Mouse (Mus musculus) neural tube, embryonic 13.5 days (tissue): Measurements from ENCODE around the gene Kat6b. TPM values are rescaled to one million over a fixed set of nuclear protein-coding genes. Genes with fewer than 3 reads are reported as not detected.

Source experiments
- ATAC-seq: fragments of 200-750 bp; cut with Nextera tagmentation; 2 replicates; pipeline ENCODE4 v1.8.0; 2017; ENCODE audit warnings: low read depth, mild to moderate bottlenecking, moderate TSS enrichment, moderate library complexity
- H3K27ac ChIP-seq: fragments of 300-500 bp; sonication (generic); replicated peaks from 2 replicates; pipeline ENCODE4 v1.5.1; 2015; ENCODE audit warnings: moderate library complexity, mild to moderate bottlenecking, inconsistent platforms
- H3K27me3 ChIP-seq: fragments of 300-500 bp; sonication (generic); 2 replicates; pipeline ENCODE4 v1.6.1; 2015; ENCODE audit warnings: mild to moderate bottlenecking, inconsistent platforms
- H3K36me3 ChIP-seq: fragments of 300-500 bp; sonication (generic); 2 replicates; pipeline ENCODE4 v1.6.1; 2015; ENCODE audit warnings: mild to moderate bottlenecking, inconsistent platforms
- H3K4me1 ChIP-seq: fragments of 300-500 bp; sonication (generic); replicated peaks from 2 replicates; pipeline ENCODE4 v1.6.1; 2015; ENCODE audit warnings: inconsistent platforms
- H3K4me2 ChIP-seq: fragments of 300-500 bp; sonication (generic); 2 replicates; pipeline ENCODE4 v1.6.1; 2015; ENCODE audit warnings: inconsistent platforms, mild to moderate bottlenecking, moderate library complexity
- H3K4me3 ChIP-seq: fragments of 300-500 bp; sonication (generic); 2 replicates; pipeline ENCODE4 v1.5.1; 2015; ENCODE audit warnings: mild to moderate bottlenecking, inconsistent platforms
- H3K9ac ChIP-seq: fragments of 300-500 bp; sonication (generic); 2 replicates; pipeline ENCODE4 v1.6.1; 2015; ENCODE audit warnings: moderate library complexity, mild to moderate bottlenecking, inconsistent platforms
- H3K9me3 ChIP-seq: fragments of 300-500 bp; sonication (generic); 2 replicates; pipeline ENCODE4 v1.6.1; 2016; ENCODE audit warnings: inconsistent platforms
- WGBS: fragments of 180-500 bp; shearing (Covaris S2); methylation state at CpG from one replicate; pipeline ENCODE4 v1.1.7; 2015; 5-methylcytosine and 5-hydroxymethylcytosine counted together
- polyA plus RNA-seq: library from polyadenylated mRNA; unstranded; fragments of >200 nt; fragmentation: Nextera tagmentation; extraction: Ambion mirVana; gene quantifications from 2 replicates; pipeline ENCODE4 v1.2.1, GENCODE M21; 2015

Kat6b gene
- polyA plus RNA-seq, 1 experiment from 2014 or later, result 19.6 TPM

DNA sequence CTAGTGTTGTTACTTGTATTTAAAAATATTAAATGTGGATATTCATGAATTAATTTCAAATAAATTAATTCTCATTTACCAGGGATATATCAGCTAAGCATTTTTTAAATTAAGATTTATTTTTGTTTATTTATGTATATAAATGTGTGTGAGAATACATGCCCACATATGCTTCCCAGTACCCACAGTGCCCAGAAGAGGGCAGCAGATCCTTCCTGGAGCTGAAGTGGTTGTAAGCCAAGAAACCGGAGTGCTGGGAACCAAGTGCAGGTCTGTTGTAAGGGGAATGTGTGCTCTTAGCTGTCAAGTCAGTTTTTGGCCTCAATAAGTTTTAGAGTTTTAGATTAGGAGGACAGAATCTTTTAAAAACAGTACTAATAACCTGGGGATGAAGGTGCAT lies 110.9 kb downstream of the Kat6b start:
- no peak for ATAC-seq
- H3K27ac ChIP-seq, result no peak overlapping the region
- peaks cover 3% of the 10 kb centered on the region; the same call in 1 of the 2 replicates for H3K9me3 ChIP-seq
- no peak overlapping the region for H3K4me3 ChIP-seq
- WGBS, result 94% methylated on average over 1 of the region's 1 CpGs
- H3K36me3 ChIP-seq, result peaks cover 2% of the 10 kb centered on the region; the same call in 1 of the 2 replicates
- no peak overlapping the region for H3K4me2 ChIP-seq
- peaks cover 4% of the 10 kb centered on the region for H3K4me1 ChIP-seq
- no peaks in the 10 kb centered on the region for H3K27me3 ChIP-seq
- H3K9ac ChIP-seq, result no peak overlapping the region

- Histone ChIP-seq H3K4me1 (no peaks in the 10 kb centered on the region), H3K9ac (no peak overlapping the region), H3K27me3 (no peaks in the 10 kb centered on the region), H3K9me3 (peaks cover 3% of the 10 kb centered on the region; the same call in 1 of the 2 replicates), H3K4me2 (no peak overlapping the region), H3K4me3 (no peak overlapping the region), H3K27ac (no peak overlapping the region), H3K36me3 (peaks cover 2% of the 10 kb centered on the region; the same call in 1 of the 2 replicates)
- ATAC-seq, result no peak
- 90% methylated on average over 8 of the region's 8 CpGs for WGBS
These were observed 111.9 kb downstream of the Kat6b start for GRCm38 (mm10) chr14:21592985-21593750.

- H3K36me3 ChIP-seq, result peaks cover 2% of the 10 kb centered on the region; the same call in 1 of the 2 replicates
- H3K4me3 ChIP-seq, result no peak overlapping the region
- H3K9me3 ChIP-seq, result no peaks in the 10 kb centered on the region
- peak; percentile 60 for ATAC-seq
- H3K4me2 ChIP-seq, result 0 out of 2 replicates have a peak overlapping the region, but pooled peaks have one; percentile 3
- H3K4me1 ChIP-seq, result peaks cover 36% of the 10 kb centered on the region
- whole genome bisulfite sequencing, result 34% methylated on average over 9 of the region's 9 CpGs
- peak overlapping the region; percentile 81 for H3K27ac ChIP-seq
- no peaks in the 10 kb centered on the region for H3K27me3 ChIP-seq
- H3K9ac ChIP-seq, result no peak overlapping the region
These were observed 118.4 kb downstream of the Kat6b start for GRCm38 (mm10) chr14:21599446-21600173.

GRCm38 (mm10) chr14:21600174-21600566 lies 118.9 kb downstream of the Kat6b start:
- no peak overlapping the region for H3K4me3 ChIP-seq
- H3K9me3 ChIP-seq, result no peaks in the 10 kb centered on the region
- 31% methylated on average over 5 of the region's 5 CpGs for WGBS
- H3K27me3 ChIP-seq, result no peaks in the 10 kb centered on the region
- peak overlapping the region; percentile 81 for H3K27ac ChIP-seq
- H3K36me3 ChIP-seq, result peaks cover 2% of the 10 kb centered on the region; the same call in 1 of the 2 replicates
- H3K9ac ChIP-seq, result no peak overlapping the region
- H3K4me1 ChIP-seq, result peaks cover 36% of the 10 kb centered on the region
- peak; percentile 68 for ATAC-seq
- 0 out of 2 replicates have a peak overlapping the region, but pooled peaks have one; percentile 3 for H3K4me2 ChIP-seq

DNA sequence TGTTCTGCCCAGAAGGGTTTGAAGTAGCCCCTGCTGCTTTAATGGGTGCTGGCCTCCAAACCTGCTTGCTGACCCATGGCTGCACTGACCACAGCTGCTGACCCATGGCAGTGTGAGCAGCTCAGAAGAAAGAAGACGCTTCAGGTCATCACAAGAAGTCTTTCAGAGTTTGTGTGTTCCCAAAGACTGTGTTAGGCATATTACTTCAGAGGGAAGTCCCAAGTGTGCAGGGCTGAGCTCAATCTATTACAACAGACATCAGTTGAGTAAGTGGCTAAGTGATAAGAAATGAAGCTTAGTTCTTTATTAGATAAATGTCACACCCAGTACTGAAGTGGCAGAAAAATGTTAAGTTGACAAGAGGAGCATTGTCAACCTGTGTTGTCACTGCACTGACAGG lies 119.4 kb downstream of the Kat6b start:
- Histone ChIP-seq H3K4me2 (0 out of 2 replicates have a peak overlapping the region, but pooled peaks have one; percentile 3), H3K9ac (no peak overlapping the region), H3K27me3 (no peaks in the 10 kb centered on the region), H3K9me3 (no peaks in the 10 kb centered on the region), H3K4me3 (no peak overlapping the region), H3K36me3 (peaks cover 2% of the 10 kb centered on the region; the same call in 1 of the 2 replicates), H3K4me1 (peaks cover 36% of the 10 kb centered on the region), H3K27ac (peak overlapping the region; percentile 81)
- no peak for ATAC-seq
- WGBS, result 65% methylated on average over 1 of the region's 1 CpGs

- Histone ChIP-seq H3K27ac (no peak overlapping the region; the same call in 1 of the 2 replicates), H3K9me3 (no peaks in the 10 kb centered on the region), H3K36me3 (no peaks in the 10 kb centered on the region), H3K4me2 (no peak overlapping the region), H3K27me3 (no peaks in the 10 kb centered on the region), H3K4me1 (peaks cover 38% of the 10 kb centered on the region), H3K4me3 (no peak overlapping the region), H3K9ac (no peak overlapping the region)
- 87% methylated on average over 12 of the region's 12 CpGs for WGBS
- ATAC-seq, result no peak
These were observed 120.9 kb downstream of the Kat6b start for GRCm38 (mm10) chr14:21602166-21602565.

- Histone ChIP-seq H3K4me2 (no peak overlapping the region), H3K27ac (no peak overlapping the region), H3K9ac (no peak overlapping the region), H3K4me3 (no peak overlapping the region), H3K4me1 (peaks cover 46% of the 10 kb centered on the region), H3K36me3 (no peaks in the 10 kb centered on the region), H3K27me3 (no peaks in the 10 kb centered on the region), H3K9me3 (no peaks in the 10 kb centered on the region)
- 79% methylated on average over 4 of the region's 4 CpGs for WGBS
- ATAC-seq, result no peak
These were observed 121.7 kb downstream of the Kat6b start for GRCm38 (mm10) chr14:21602937-21603336.

GRCm38 (mm10) chr14:21607686-21608085 lies 126.5 kb downstream of the Kat6b start:
- 25% methylated on average over 4 of the region's 4 CpGs for WGBS
- ATAC-seq, result no peak

GRCm38 (mm10) chr14:21608886-21609285 lies 127.7 kb downstream of the Kat6b start:
- peak overlapping the region; percentile 86 for H3K27ac ChIP-seq
- no peak overlapping the region for H3K4me2 ChIP-seq
- 10% methylated on average over 4 of the region's 4 CpGs for WGBS

More at GRCm38 (mm10) chr14:21607686-21608085, 126.5 kb downstream of the Kat6b start:
- Histone ChIP-seq H3K36me3 (no peaks in the 10 kb centered on the region), H3K4me2 (peak overlapping the region; percentile 20; the same call in 1 of the 2 replicates), H3K4me1 (peaks cover 37% of the 10 kb centered on the region), H3K27me3 (no peaks in the 10 kb centered on the region), H3K9ac (0 out of 2 replicates have a peak overlapping the region, but pooled peaks have one; percentile 26), H3K4me3 (no peak overlapping the region), H3K9me3 (no peaks in the 10 kb centered on the region), H3K27ac (peak overlapping the region; percentile 86)

DNA sequence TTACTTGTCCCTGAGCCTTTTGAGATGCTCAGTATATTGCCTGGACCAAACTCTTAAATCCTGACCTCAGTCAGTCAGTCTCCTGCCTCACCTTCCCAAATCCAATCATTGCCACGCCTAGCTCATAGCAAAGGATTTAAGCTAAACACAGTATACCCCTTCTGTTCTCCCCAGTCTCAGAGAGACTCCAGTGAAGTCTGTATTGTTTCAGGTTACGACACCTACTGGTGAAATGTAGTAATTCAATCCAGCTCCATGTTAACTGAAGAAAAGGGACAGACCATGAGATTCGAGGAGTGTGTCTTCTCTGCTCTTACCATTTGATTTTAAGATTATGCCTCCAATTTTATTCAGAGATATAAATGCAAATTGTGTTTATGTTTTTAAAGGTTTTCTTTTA lies 129.0 kb downstream of the Kat6b start:
- Histone ChIP-seq H3K36me3 (no peaks in the 10 kb centered on the region), H3K4me3 (no peak overlapping the region), H3K4me1 (peaks cover 53% of the 10 kb centered on the region), H3K27me3 (no peaks in the 10 kb centered on the region), H3K9me3 (no peaks in the 10 kb centered on the region), H3K9ac (no peak overlapping the region), H3K27ac (no peak overlapping the region), H3K4me2 (no peak overlapping the region)
- whole genome bisulfite sequencing, result 18% methylated on average over 3 of the region's 3 CpGs
- no peak; the same call in 1 of the 2 replicates for ATAC-seq

More at GRCm38 (mm10) chr14:21608886-21609285, 127.7 kb downstream of the Kat6b start:
- Histone ChIP-seq H3K9me3 (no peaks in the 10 kb centered on the region), H3K9ac (no peak overlapping the region), H3K27me3 (no peaks in the 10 kb centered on the region), H3K4me3 (no peak overlapping the region), H3K36me3 (no peaks in the 10 kb centered on the region), H3K4me1 (peaks cover 46% of the 10 kb centered on the region)
- no peak for ATAC-seq

DNA sequence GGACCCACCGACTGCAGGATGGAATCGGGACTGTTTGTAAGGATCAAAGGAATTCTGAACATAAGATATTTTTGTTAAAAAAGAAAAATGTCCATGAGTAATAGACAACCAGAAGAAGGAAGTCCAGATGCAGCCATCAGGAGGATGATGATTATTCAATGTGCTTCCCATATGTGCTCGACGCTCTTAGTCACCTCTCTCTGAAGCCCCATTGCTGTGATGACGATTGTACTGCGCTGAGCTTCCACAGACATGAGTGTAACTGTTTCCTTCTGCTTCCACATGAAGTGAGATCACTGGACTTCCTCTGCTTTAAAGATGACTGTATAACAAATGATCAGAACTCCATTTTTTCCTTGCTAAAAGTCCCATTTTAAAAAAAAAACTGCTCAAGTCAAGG lies 131.8 kb downstream of the Kat6b start:
- no peak for ATAC-seq

GRCm38 (mm10) chr14:21614103-21614502 lies 132.9 kb downstream of the Kat6b start:
- peaks cover 5% of the 10 kb centered on the region for H3K36me3 ChIP-seq
- H3K27me3 ChIP-seq, result no peaks in the 10 kb centered on the region
- H3K4me2 ChIP-seq, result no peak overlapping the region
- no peak overlapping the region for H3K9ac ChIP-seq
- no peaks in the 10 kb centered on the region for H3K9me3 ChIP-seq
- peaks cover 37% of the 10 kb centered on the region for H3K4me1 ChIP-seq
- 88% methylated on average over 5 of the region's 5 CpGs for WGBS
- H3K27ac ChIP-seq, result peak overlapping the region; percentile 42; the same call in 1 of the 2 replicates
- no peak for ATAC-seq
- no peak overlapping the region for H3K4me3 ChIP-seq

More for the DNA sequence above, 131.8 kb downstream of the Kat6b start:
- H3K36me3 ChIP-seq, result no peaks in the 10 kb centered on the region
- H3K27me3 ChIP-seq, result no peaks in the 10 kb centered on the region
- peaks cover 48% of the 10 kb centered on the region for H3K4me1 ChIP-seq
- no peak overlapping the region for H3K4me3 ChIP-seq
- H3K27ac ChIP-seq, result 0 out of 2 replicates have a peak overlapping the region, but pooled peaks have one; percentile 42
- H3K9me3 ChIP-seq, result no peaks in the 10 kb centered on the region
- no peak overlapping the region for H3K4me2 ChIP-seq
- 86% methylated on average over 6 of the region's 6 CpGs for WGBS
- H3K9ac ChIP-seq, result no peak overlapping the region
